Comparison of ENCODE assay signal across 9 mouse cellular contexts in genomic region chr4:133017597-133018262, GRCm38 (mm10). TPM values are rescaled to one million over a fixed set of nuclear protein-coding genes. Genes with fewer than 3 reads are reported as not detected.
DNase-seq lines count a peak whose midpoint lies in the region; ATAC-seq lines count a peak whose summit lies in the region.
"Had no signal": no experiment of that assay in that cellular context is flagged by ENCODE, and none has a peak within 500 bp of the region (broad histone marks: within the 10 kb centered on the region; RNA-seq: fewer than 3 reads in every experiment).

No protein-coding gene starts in this region.

- peaks cover 95% of the 10 kb centered on the region for H3K4me1 ChIP-seq in hindbrain, embryonic 12.5 days
- H3K4me1 ChIP-seq in hindbrain, embryonic 16.5 days (ENCODE audit: control insufficient read depth, insufficient read depth, low read depth, low read length): peaks cover 88% of the 10 kb centered on the region
- peaks cover 72% of the 10 kb centered on the region for H3K4me1 ChIP-seq in intestine, embryonic 16.5 days (ENCODE audit: control insufficient read depth, insufficient read depth, low read length)

- ATAC-seq in hindbrain, embryonic 12.5 days (ENCODE audit: low FRiP score): no peak
- ATAC-seq in hindbrain, embryonic 16.5 days: no peak
- no peak for ATAC-seq in intestine, embryonic 16.5 days
- ATAC-seq in frontal cortex, adult (ENCODE audit: low TSS enrichment): no peak; the same call in 1 of the 2 replicates

- DNase-seq in right cerebral cortex, adult 18-20 months: peak; percentile 81
- DNase-seq in right cerebral cortex, postnatal 25 days: no peak
- no peak for DNase-seq in adrenal gland, postnatal 10 days

- H3K27ac ChIP-seq in hindbrain, embryonic 12.5 days: no peak overlapping the region
- H3K27ac ChIP-seq in hindbrain, embryonic 16.5 days (ENCODE audit: low read depth, low read length): no peak overlapping the region; the same call in 1 of the 2 replicates
- H3K27ac ChIP-seq in intestine, embryonic 16.5 days (ENCODE audit: low read length): peak overlapping the region; percentile 21; the same call in 1 of the 2 replicates
- H3K27ac ChIP-seq: liver, embryonic 14.5 days had no signal

- peak overlapping the region; percentile 48; the same call in 1 of the 2 replicates for H3K9ac ChIP-seq in hindbrain, embryonic 12.5 days
- H3K9ac ChIP-seq in hindbrain, embryonic 16.5 days (ENCODE audit: low read depth, low read length): no peak overlapping the region
- H3K9ac ChIP-seq in intestine, embryonic 16.5 days (ENCODE audit: low read depth, low read length): peak overlapping the region; percentile 50; the same call in 1 of the 2 replicates
- H3K9ac ChIP-seq: liver, embryonic 14.5 days had no signal

- H3K4me2 ChIP-seq in hindbrain, embryonic 12.5 days (replicated peaks): peak overlapping the region; percentile 99; the same call in 1 of the 2 replicates
- no peak overlapping the region; the same call in 1 of the 2 replicates for H3K4me2 ChIP-seq in hindbrain, embryonic 16.5 days (ENCODE audit: low read length)
- no peak overlapping the region for H3K4me2 ChIP-seq in intestine, embryonic 16.5 days (ENCODE audit: low read depth, low read length)

- H3K27me3 ChIP-seq in hindbrain, embryonic 12.5 days: no peaks in the 10 kb centered on the region
- H3K27me3 ChIP-seq in hindbrain, embryonic 16.5 days (replicated peaks; ENCODE audit: control insufficient read depth, insufficient read depth, low read length): no peaks in the 10 kb centered on the region
- no peaks in the 10 kb centered on the region for H3K27me3 ChIP-seq in intestine, embryonic 16.5 days (replicated peaks; ENCODE audit: control insufficient read depth, insufficient read depth, low read length)

- H3K4me3 ChIP-seq in hindbrain, embryonic 12.5 days: no peak overlapping the region
- H3K4me3 ChIP-seq in hindbrain, embryonic 16.5 days (ENCODE audit: low read length): no peak overlapping the region
- no peak overlapping the region for H3K4me3 ChIP-seq in intestine, embryonic 16.5 days (ENCODE audit: low read length)

- no peaks in the 10 kb centered on the region for H3K36me3 ChIP-seq in hindbrain, embryonic 12.5 days
- no peaks in the 10 kb centered on the region for H3K36me3 ChIP-seq in hindbrain, embryonic 16.5 days (ENCODE audit: control insufficient read depth, insufficient read depth, low read length)
- no peaks in the 10 kb centered on the region for H3K36me3 ChIP-seq in intestine, embryonic 16.5 days (ENCODE audit: control insufficient read depth, insufficient read depth, low read length)

- WGBS in hindbrain, embryonic 12.5 days: 47% methylated on average over 6 of the region's 6 CpGs
- WGBS in hindbrain, embryonic 16.5 days: 61% methylated on average over 6 of the region's 6 CpGs
- WGBS in intestine, embryonic 16.5 days: 67% methylated on average over 6 of the region's 6 CpGs

- no peaks in the 10 kb centered on the region for H3K9me3 ChIP-seq in hindbrain, embryonic 12.5 days (replicated peaks)
- no peaks in the 10 kb centered on the region for H3K9me3 ChIP-seq in hindbrain, embryonic 16.5 days (ENCODE audit: control insufficient read depth, low read length)
- H3K9me3 ChIP-seq in intestine, embryonic 16.5 days (ENCODE audit: control insufficient read depth, low read length): no peaks in the 10 kb centered on the region
- H3K9me3 ChIP-seq: G1E had no signal

RNA-seq across cellular contexts. Expression of gene Ahdc1, which starts 6.7 kb away (rescaled TPM):
- 12.8 and 15.3 TPM in 2 replicates for polyA plus RNA-seq in hindbrain, embryonic 12.5 days (2016; fragmentation: Nextera tagmentation; extraction: Ambion mirVana)
- 10.4 and 11.6 TPM in 2 replicates for polyA plus RNA-seq in hindbrain, embryonic 16.5 days (2015; fragmentation: Nextera tagmentation; extraction: Ambion mirVana)
- 5.3 and 5.7 TPM in 2 replicates for polyA plus RNA-seq in intestine, embryonic 16.5 days (2015; fragmentation: Nextera tagmentation; extraction: Ambion mirVana)
- total RNA-seq in adrenal gland, postnatal 10 days (2021): 10 to 100 TPM; 50.8 to 74.3 TPM

RNA-seq across cellular contexts. Expression of gene Fgr, which starts 43.8 kb away (rescaled TPM):
- polyA plus RNA-seq in hindbrain, embryonic 12.5 days (2016; fragmentation: Nextera tagmentation; extraction: Ambion mirVana): 0.08 TPM in 1 of 2 replicates, not detected in the other
- 0.16 and 0.23 TPM in 2 replicates for polyA plus RNA-seq in hindbrain, embryonic 16.5 days (2015; fragmentation: Nextera tagmentation; extraction: Ambion mirVana)
- polyA plus RNA-seq in intestine, embryonic 16.5 days (2015; fragmentation: Nextera tagmentation; extraction: Ambion mirVana): 3.1 and 3.5 TPM in 2 replicates
- 1 to 10 TPM; 1.3 to 1.6 TPM for total RNA-seq in adrenal gland, postnatal 10 days (2021)
- polyA plus RNA-seq: G1E had no signal
